Mouse (Mus musculus) c-Kit-positive CD71-negative TER-119-negative erythroid progenitor cells, embryonic 14.5 days (primary cell): Measurements from ENCODE around the gene Gm7951.
"Not testable (repeated sequence)": the region's sequence is repeated elsewhere in the genome, so short reads cannot be mapped to it uniquely, and the experiment has no call there.

Experiments
- DNase-seq: peaks from one replicate; pipeline ENCODE4 v3.0.0-alpha.2; 2013; ENCODE audit warnings: low read depth

The Gm7951 gene

DNA sequence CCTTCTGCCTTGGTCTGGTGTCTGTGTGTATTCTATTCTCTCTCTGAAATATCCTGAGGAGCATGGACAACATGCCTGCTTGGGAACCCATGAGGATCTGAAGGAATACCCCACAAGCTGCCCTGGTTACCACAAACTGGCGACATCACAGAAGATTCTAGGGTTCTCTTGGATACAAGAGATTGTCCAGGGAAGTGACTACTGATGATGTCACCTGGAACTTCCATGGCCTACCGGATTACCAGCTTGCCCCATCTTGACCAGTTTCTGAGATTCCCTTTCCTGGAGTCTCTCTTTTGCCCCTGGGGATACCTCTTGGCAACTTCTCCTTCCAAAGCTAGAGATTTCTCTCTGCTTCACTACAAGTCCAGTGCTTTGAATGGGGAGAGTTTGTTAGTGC lies at the start of gene Gm7951:
Gm7951 (minus strand) TSS at position 101 of the 400 bp plus-strand sequence.
- DNase-seq = not testable (repeated sequence)

GRCm38 (mm10) chr14:42162522-42162921 lies 45.4 kb upstream of the Gm7951 start, which contains the start of gene Gm17027:
Gene Gm17027 (minus strand): TSS chr14:42162622.
- DNase-seq = not testable (repeated sequence)

DNA sequence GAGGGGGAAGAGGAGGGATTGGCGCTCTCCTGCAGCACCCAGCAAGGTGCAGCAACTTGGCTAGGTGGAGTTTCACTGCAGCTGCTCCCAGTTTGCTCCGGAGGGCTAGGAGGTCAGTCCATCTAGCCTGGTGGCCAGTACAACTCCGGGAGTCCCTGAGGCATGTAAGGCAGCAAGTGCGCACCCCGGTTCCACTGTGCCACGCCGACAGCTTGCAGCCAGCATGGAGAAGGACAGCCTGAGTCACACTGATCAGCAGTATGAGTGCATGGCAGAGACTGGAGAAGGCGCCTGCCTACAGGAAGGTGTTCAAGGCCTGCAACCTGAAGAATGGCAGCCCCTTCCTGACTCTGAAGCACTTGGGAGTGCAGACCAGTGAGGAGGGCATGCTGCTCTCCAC lies 17.4 kb upstream of the Gm7951 start:
- DNase-seq = not testable (repeated sequence)

DNA sequence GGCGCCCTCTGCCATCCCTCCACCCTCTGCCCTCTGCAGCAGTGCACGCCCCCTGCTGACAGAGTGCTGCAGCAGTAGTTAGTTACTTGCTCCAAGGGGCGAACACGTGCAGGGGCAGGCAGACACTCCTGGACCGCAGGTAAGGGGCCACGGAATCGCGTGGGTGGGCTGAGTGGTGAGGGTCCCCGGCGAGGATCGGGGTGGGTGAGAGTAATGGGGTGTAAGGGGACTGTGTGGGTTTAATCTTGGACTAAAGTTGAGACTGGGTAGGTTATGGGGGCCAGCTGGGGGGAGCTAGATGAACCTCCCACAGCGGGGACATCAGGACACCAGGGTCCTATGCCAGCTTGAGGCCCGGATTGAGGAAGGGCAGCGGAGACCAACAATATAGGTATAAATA lies 16.6 kb upstream of the Gm7951 start:
- DNase-seq = not testable (repeated sequence)
